Mouse (Mus musculus) thymus, postnatal 14 days (tissue): ENCODE data around the gene Lmx1a.

Experiments
- DNase-seq: peaks from one replicate; pipeline ENCODE4 v3.0.0; 2021

The Lmx1a gene

GRCm38 (mm10) chr1:167694731-167695130 lies 5.7 kb downstream of the Lmx1a start:
- no peak for DNase-seq

GRCm38 (mm10) chr1:167695910-167696459 lies 6.9 kb downstream of the Lmx1a start:
- no peak for DNase-seq

GRCm38 (mm10) chr1:167699706-167700105 lies 10.7 kb downstream of the Lmx1a start:
- DNase-seq: no peak

- no peak for DNase-seq
Measured at GRCm38 (mm10) chr1:167700221-167700620, 11.2 kb downstream of the Lmx1a start.

GRCm38 (mm10) chr1:167705527-167705926 lies 16.5 kb downstream of the Lmx1a start:
- DNase-seq: no peak

- DNase-seq: no peak
Measured at GRCm38 (mm10) chr1:167708761-167709160, 19.7 kb downstream of the Lmx1a start.

GRCm38 (mm10) chr1:167715730-167716341 lies 26.8 kb downstream of the Lmx1a start:
- no peak for DNase-seq

- no peak for DNase-seq
Measured at GRCm38 (mm10) chr1:167734471-167734870, 45.4 kb downstream of the Lmx1a start.

GRCm38 (mm10) chr1:167736793-167737192 lies 47.8 kb downstream of the Lmx1a start:
- no peak for DNase-seq

GRCm38 (mm10) chr1:167739286-167739685 lies 50.2 kb downstream of the Lmx1a start:
- DNase-seq: no peak

- no peak for DNase-seq
Measured at GRCm38 (mm10) chr1:167746676-167747075, 57.6 kb downstream of the Lmx1a start.

- no peak for DNase-seq
Measured at GRCm38 (mm10) chr1:167752661-167753060, 63.6 kb downstream of the Lmx1a start.

GRCm38 (mm10) chr1:167754085-167754484 lies 65.0 kb downstream of the Lmx1a start:
- DNase-seq: no peak

- no peak for DNase-seq
Measured at GRCm38 (mm10) chr1:167754636-167755522, 65.8 kb downstream of the Lmx1a start.

- no peak for DNase-seq
Measured at GRCm38 (mm10) chr1:167758208-167758607, 69.2 kb downstream of the Lmx1a start.

- DNase-seq: no peak
Measured at GRCm38 (mm10) chr1:167760307-167760706, 71.3 kb downstream of the Lmx1a start.

- no peak for DNase-seq
Measured at GRCm38 (mm10) chr1:167761785-167762223, 72.8 kb downstream of the Lmx1a start.

GRCm38 (mm10) chr1:167766619-167767018 lies 77.6 kb downstream of the Lmx1a start:
- no peak for DNase-seq

GRCm38 (mm10) chr1:167770457-167770856 lies 81.4 kb downstream of the Lmx1a start:
- DNase-seq: no peak

- no peak for DNase-seq
Measured at GRCm38 (mm10) chr1:167779766-167780488, 90.9 kb downstream of the Lmx1a start.

- DNase-seq: peak; percentile 30
Measured at GRCm38 (mm10) chr1:167781787-167782484, 92.9 kb downstream of the Lmx1a start.

- no peak for DNase-seq
Measured at GRCm38 (mm10) chr1:167784067-167784466, 95.0 kb downstream of the Lmx1a start.
